Mouse (Mus musculus) cortical plate, adult 2 months (tissue): ENCODE data around the gene Ifnar2.
A peak's percentile ranks its signal among the peaks of the same experiment; 100 is the strongest.

Source experiments
- CTCF ChIP-seq: fragments of 200-500 bp; IDR thresholded peaks from 2 replicates; pipeline ENCODE4 v1.5.1; 2011; ENCODE audit warnings: mild to moderate bottlenecking, control low read depth, low read length; ENCODE audit not compliant: insufficient read depth; ENCODE audit errors: extremely low read depth
- POLR2A ChIP-seq: fragments of 200-500 bp; IDR thresholded peaks from 2 replicates; pipeline ENCODE4 v1.6.1; 2011; ENCODE audit warnings: mild to moderate bottlenecking, low read length, control low read depth; ENCODE audit not compliant: insufficient read depth; ENCODE audit errors: extremely low read depth

DNA sequence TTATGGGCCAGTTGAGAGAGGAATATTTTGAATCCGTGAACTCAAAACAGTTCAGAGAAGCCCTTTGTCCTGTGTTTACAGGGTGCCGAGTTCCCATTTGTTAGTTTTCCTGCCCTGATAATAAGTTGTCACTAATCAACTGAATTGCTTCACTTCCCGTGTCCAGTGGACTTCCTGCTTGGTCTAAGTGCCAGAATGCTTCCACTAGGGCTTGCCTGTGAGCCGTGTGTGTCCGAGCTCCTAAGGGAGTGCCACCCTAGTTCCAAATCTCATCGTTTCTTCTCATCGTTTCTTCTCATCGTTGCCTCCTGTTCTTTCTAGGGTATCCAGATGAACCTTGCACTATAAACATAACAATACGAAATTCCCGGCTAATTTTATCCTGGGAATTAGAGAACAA is 13.0 kb downstream of the Ifnar2 start:
- TF ChIP-seq CTCF (no peak), POLR2A (0 out of 2 replicates have a peak, but pooled peaks have one; percentile 19)
